Mouse (Mus musculus): ENCODE measurements around the gene Chmp1a.

DNA sequence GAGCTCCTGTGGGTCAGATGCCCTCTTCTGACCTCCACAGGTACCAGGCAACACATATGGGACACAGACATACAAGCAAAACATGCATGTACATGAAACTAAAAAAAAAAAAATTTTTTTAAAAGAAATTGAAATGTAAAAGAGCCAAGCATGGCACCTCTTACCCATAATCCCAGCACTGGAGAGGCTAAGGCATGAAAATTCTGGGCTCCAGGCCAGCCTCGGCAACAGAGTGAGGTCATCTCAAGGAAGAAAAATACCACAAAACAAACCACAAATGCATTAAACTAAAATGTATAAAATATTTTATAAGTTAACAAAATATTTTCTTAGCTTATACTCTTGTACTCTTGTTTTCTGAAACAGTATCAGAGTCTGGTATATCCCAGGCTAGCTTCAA is 8.4 kb upstream of the Chmp1a start:
- TF ChIP-seq POLR2A (IDR thresholded peaks at IDR 0.05; ENCODE audit: insufficient read depth, low read depth, low read length) = no peak
- TF ChIP-seq CTCF (IDR thresholded peaks at IDR 0.05) = no peak
- no peak for TF ChIP-seq EP300 (IDR thresholded peaks at IDR 0.05; ENCODE audit: insufficient read depth, low read depth, low read length)
